Mouse (Mus musculus) liver, embryonic 14.5 days (tissue): ENCODE results near the gene Crlf1.

Experiments
- CTCF ChIP-seq: IDR thresholded peaks from 2 replicates; pipeline ENCODE4 v1.5.1; 2016; ENCODE audit warnings: antibody characterized with exemption, low read depth, control low read depth
- EP300 ChIP-seq: IDR thresholded peaks from 2 replicates; pipeline ENCODE4 v1.6.1; 2016; ENCODE audit warnings: antibody characterized with exemption, low read depth

DNA sequence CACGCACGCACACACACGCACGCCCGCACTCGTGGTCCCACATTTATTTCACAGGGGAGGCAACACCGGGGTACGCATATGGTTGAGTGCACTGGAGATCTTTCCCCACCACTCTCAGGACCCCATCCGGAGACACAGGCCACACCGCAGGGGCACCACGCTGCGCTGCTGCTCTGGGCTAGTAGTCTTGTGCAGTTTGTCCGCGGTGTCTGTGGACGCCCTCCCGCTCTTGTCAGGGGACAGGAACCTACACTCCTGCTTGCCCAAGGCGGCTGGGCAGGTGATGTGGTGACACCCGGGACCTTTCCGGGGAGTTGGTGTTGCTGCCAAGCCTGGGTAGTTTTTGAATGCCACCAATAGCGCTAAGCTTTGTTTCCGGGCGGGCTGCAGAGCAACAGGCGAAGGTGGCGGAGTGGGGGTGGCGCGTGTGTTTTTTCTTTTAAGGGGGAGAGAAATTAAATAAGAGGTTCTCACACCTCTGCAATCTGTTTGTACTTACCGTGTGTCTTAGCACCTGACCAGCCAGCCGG lies 1.5 kb downstream of the Crlf1 start:
- TF ChIP-seq EP300: no peak
- no peak for TF ChIP-seq CTCF
